Mouse (Mus musculus) lung, embryonic 16.5 days (tissue): ENCODE measurements around the gene Dmbx1. TPM values are rescaled to one million over a fixed set of nuclear protein-coding genes. Genes with fewer than 3 reads are reported as not detected.

Experiments
- ATAC-seq: fragments of 200-750 bp; cut with Nextera tagmentation; 2 replicates; pipeline ENCODE4 v1.8.0; 2017; ENCODE audit warnings: low read depth, mild to moderate bottlenecking, moderate library complexity
- H3K27ac ChIP-seq: fragments of 300-500 bp; sonication (generic); 2 replicates; pipeline ENCODE4 v1.5.1; 2014; ENCODE audit warnings: mild to moderate bottlenecking, control low read depth, low read length
- H3K27me3 ChIP-seq: fragments of 300-500 bp; sonication (generic); 2 replicates; pipeline ENCODE4 v1.6.1; 2014; ENCODE audit warnings: low read depth, low read length, mixed read lengths; ENCODE audit not compliant: control insufficient read depth, insufficient read depth
- H3K36me3 ChIP-seq: fragments of 300-500 bp; sonication (generic); 2 replicates; pipeline ENCODE4 v1.6.1; 2014; ENCODE audit warnings: low read length; ENCODE audit not compliant: control insufficient read depth, insufficient read depth
- H3K4me1 ChIP-seq: fragments of 300-500 bp; sonication (generic); replicated peaks from 2 replicates; pipeline ENCODE4 v1.6.1; 2014; ENCODE audit warnings: low read length, mixed read lengths; ENCODE audit not compliant: control insufficient read depth, insufficient read depth
- H3K4me2 ChIP-seq: fragments of 300-500 bp; sonication (generic); 2 replicates; pipeline ENCODE4 v1.6.1; 2014; ENCODE audit warnings: low read depth, low read length, control low read depth
- H3K4me3 ChIP-seq: fragments of 300-500 bp; sonication (generic); 2 replicates; pipeline ENCODE4 v1.5.1; 2014; ENCODE audit warnings: mild to moderate bottlenecking, low read length, control low read depth
- H3K9ac ChIP-seq: fragments of 300-500 bp; sonication (generic); 2 replicates; pipeline ENCODE4 v1.6.1; 2014; ENCODE audit warnings: low read length, control low read depth
- H3K9me3 ChIP-seq: fragments of 300-500 bp; sonication (generic); 2 replicates; pipeline ENCODE4 v1.6.1; 2016; ENCODE audit warnings: low read length; ENCODE audit not compliant: control insufficient read depth
- WGBS: fragments of 180-500 bp; shearing (Covaris S2); extraction: QIAGEN DNeasy Blood & Tissue Kit; methylation state at CpG from one replicate; pipeline ENCODE4 v1.1.7; 2014; 5-methylcytosine and 5-hydroxymethylcytosine counted together
- polyA plus RNA-seq: library from polyadenylated mRNA; unstranded; fragments of >200 nt; fragmentation: Nextera tagmentation; extraction: Ambion mirVana; gene quantifications from 2 replicates; pipeline ENCODE4 v1.2.1, GENCODE M21; 2015

Dmbx1 gene
- polyA plus RNA-seq, 1 experiment from 2014 or later: 0.08 TPM

- Histone ChIP-seq H3K36me3 (no peaks in the 10 kb centered on the region), H3K4me3 (no peak overlapping the region), H3K4me1 (no peaks in the 10 kb centered on the region), H3K4me2 (no peak overlapping the region), H3K27ac (no peak overlapping the region), H3K9ac (no peak overlapping the region), H3K27me3 (peaks cover 52% of the 10 kb centered on the region), H3K9me3 (no peaks in the 10 kb centered on the region)
- WGBS: 10% methylated on average over 6 of the region's 6 CpGs
- no peak; the same call in 1 of the 2 replicates for ATAC-seq
These were observed 13.0 kb upstream of the Dmbx1 start for GRCm38 (mm10) chr4:115952758-115953157.

DNA sequence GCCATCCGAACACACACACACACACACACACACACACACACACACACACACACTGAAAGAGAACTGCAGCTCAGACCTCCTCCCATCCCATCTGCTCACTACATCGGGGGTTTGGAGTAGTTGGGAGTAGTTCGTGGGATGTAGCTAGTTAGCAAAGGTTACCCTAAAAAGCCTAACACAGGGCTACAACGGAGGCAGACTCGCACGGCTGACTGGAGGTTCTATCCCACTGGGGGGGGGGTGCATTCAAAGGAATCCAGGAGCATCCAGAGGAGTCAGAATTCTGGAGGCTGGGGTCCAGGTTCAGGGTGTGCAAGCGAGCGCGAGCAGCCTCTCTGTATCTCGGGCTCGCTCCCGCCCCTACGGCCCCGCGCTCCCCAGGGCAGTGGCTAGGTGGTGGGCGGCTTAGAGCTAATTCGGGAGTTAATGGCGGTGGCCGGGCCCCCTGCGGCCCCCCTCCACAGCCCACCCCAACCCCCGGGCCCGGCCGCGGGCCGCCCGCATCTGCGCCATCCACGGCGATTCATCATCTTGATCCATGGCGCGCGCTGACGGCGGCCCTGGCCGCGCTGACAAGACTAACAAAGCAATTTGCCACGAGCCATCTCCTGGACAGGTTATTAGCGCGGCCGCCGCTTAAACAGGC is 4.1 kb upstream of the Dmbx1 start:
- WGBS: under 1% methylated on average over 40 of the region's 41 CpGs
- H3K4me1 ChIP-seq: peaks cover 7% of the 10 kb centered on the region
- H3K27ac ChIP-seq: no peak overlapping the region
- no peak overlapping the region for H3K4me2 ChIP-seq
- H3K36me3 ChIP-seq: no peaks in the 10 kb centered on the region
- no peaks in the 10 kb centered on the region for H3K9me3 ChIP-seq
- no peak overlapping the region for H3K9ac ChIP-seq
- ATAC-seq: no peak
- H3K27me3 ChIP-seq: peaks cover 86% of the 10 kb centered on the region
- H3K4me3 ChIP-seq: no peak overlapping the region

DNA sequence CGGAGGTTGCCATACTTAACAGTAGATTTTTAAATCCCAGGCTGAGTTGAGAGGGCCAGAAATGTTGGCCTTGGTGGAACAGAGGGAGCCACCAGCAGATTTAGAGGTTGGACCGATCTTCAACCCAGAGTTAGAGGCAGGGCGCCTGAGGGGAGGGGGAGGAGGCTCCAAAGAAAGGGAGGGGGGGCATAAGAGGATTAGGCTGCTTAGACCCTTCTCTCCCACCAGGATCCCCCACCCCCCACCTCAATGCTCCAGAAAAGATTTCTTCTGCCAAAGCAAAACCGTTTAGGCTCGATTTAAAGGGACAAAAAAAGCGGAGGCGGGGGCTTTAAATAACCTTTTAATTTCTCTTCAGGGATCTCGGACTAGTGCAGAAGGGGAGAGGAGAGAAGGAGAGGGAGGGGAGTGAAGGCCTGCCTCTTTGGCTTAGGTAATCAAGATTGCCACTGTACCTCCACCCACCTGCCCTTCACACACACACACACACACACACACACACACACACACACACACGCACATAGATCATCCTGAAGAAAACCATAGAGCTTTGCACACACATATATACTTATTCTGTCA is 1.6 kb upstream of the Dmbx1 start:
- no peak overlapping the region for H3K4me3 ChIP-seq
- H3K27ac ChIP-seq: no peak overlapping the region
- H3K4me2 ChIP-seq: no peak overlapping the region
- no peaks in the 10 kb centered on the region for H3K9me3 ChIP-seq
- H3K36me3 ChIP-seq: no peaks in the 10 kb centered on the region
- WGBS: 10% methylated on average over 9 of the region's 9 CpGs
- H3K27me3 ChIP-seq: peaks cover 98% of the 10 kb centered on the region
- no peak for ATAC-seq
- H3K4me1 ChIP-seq: peaks cover 7% of the 10 kb centered on the region
- no peak overlapping the region for H3K9ac ChIP-seq

DNA sequence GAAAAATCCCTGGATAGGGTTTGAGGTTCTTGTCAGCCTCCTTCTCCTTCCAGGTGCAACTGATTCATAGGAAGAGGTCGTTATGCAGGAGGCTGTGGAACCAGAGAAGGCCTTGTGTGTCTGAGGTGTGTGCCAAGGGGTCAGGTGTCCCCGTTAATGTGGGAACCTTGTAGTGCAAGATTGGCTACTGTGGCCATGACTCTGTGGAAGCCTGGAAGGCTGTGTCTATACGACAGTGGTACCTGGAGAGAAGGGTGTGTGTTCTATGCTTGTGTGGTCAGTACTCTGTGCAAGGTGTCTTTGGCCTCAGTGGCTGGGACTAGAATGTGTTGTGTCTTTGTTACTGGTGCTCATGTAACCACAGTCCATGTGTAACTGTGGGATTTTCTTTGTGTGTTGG is 955 bp upstream of the Dmbx1 start:
- Histone ChIP-seq H3K27ac (no peak overlapping the region), H3K27me3 (peaks cover 97% of the 10 kb centered on the region), H3K36me3 (no peaks in the 10 kb centered on the region), H3K4me2 (no peak overlapping the region), H3K9ac (no peak overlapping the region), H3K4me3 (no peak overlapping the region), H3K9me3 (no peaks in the 10 kb centered on the region), H3K4me1 (peaks cover 7% of the 10 kb centered on the region)
- WGBS: 9% methylated on average over 3 of the region's 3 CpGs
- ATAC-seq: no peak

DNA sequence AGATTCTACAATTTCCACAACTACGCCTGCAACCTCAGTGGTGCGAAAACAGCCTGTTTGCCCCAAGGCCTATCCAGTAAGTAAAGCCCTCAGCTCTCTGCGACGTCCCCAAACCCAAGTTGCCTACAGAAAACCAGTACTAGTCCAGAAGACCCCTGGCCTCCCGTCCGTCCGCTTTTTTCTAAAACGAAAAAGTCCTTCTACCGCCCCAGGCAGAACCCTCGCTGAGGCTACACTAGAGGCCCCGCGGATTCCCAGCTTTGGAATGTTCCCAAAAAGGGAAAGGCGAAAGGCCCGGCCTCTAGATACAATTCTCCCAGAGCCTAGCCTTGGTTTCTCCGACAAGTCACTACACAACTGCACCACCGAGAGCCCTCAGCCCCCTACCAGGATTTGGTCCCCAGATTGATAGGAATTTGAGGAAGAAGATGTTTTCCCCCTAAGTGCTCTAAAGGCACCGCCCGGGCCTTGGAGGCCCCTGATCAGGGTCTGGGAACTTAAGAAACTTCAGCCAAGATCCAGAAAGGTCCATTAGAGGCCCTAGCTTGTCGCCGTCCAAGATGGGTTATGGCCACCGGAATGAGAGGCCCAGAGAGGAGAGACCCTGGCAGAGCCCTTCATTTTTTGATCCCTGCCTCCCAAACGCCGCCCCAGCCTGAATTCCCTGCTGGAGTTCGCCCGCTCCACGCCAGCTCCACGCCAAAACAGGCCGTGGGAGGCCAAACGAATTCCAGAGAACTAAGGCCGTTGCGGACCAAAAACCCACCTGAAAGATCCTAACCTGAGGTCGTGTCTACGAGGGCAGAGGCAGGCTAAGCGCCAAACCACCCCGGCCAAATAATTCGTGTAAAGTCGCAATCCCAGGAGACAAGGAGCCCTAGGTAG is 1.2 kb downstream of the Dmbx1 start:
- H3K36me3 ChIP-seq: no peaks in the 10 kb centered on the region
- H3K9ac ChIP-seq: no peak overlapping the region
- 3% methylated on average over 37 of the region's 37 CpGs for WGBS
- no peak for ATAC-seq
- peaks cover 96% of the 10 kb centered on the region for H3K27me3 ChIP-seq
- no peak overlapping the region for H3K4me3 ChIP-seq
- H3K4me1 ChIP-seq: peaks cover 7% of the 10 kb centered on the region
- no peaks in the 10 kb centered on the region for H3K9me3 ChIP-seq
- no peak overlapping the region for H3K27ac ChIP-seq
- no peak overlapping the region; the same call in 1 of the 2 replicates for H3K4me2 ChIP-seq

- Histone ChIP-seq H3K9ac (no peak overlapping the region), H3K36me3 (no peaks in the 10 kb centered on the region), H3K27me3 (peaks cover 96% of the 10 kb centered on the region), H3K4me3 (no peak overlapping the region), H3K9me3 (no peaks in the 10 kb centered on the region), H3K4me2 (no peak overlapping the region), H3K4me1 (peaks cover 7% of the 10 kb centered on the region), H3K27ac (no peak overlapping the region)
- WGBS: 10% methylated on average over 19 of the region's 19 CpGs
- ATAC-seq: no peak
These were observed 2.4 kb downstream of the Dmbx1 start for GRCm38 (mm10) chr4:115937061-115937976.

GRCm38 (mm10) chr4:115936646-115937045 is 3.1 kb downstream of the Dmbx1 start:
- Histone ChIP-seq H3K9ac (no peak overlapping the region), H3K36me3 (no peaks in the 10 kb centered on the region), H3K9me3 (no peaks in the 10 kb centered on the region), H3K27me3 (peaks cover 96% of the 10 kb centered on the region), H3K4me1 (peaks cover 7% of the 10 kb centered on the region), H3K27ac (no peak overlapping the region), H3K4me3 (no peak overlapping the region), H3K4me2 (no peak overlapping the region)
- ATAC-seq: no peak
- WGBS: 2% methylated on average over 20 of the region's 20 CpGs

- no peak for ATAC-seq
- WGBS: under 1% methylated on average over 36 of the region's 36 CpGs
These were observed 3.7 kb downstream of the Dmbx1 start for GRCm38 (mm10) chr4:115935835-115936581.

More at GRCm38 (mm10) chr4:115935835-115936581, 3.7 kb downstream of the Dmbx1 start:
- Histone ChIP-seq H3K36me3 (no peaks in the 10 kb centered on the region), H3K27me3 (peaks cover 95% of the 10 kb centered on the region), H3K9me3 (no peaks in the 10 kb centered on the region), H3K4me2 (no peak overlapping the region), H3K27ac (no peak overlapping the region), H3K9ac (no peak overlapping the region), H3K4me3 (no peak overlapping the region), H3K4me1 (peaks cover 7% of the 10 kb centered on the region)
